Mouse (Mus musculus): ENCODE measurements at regions not wholly inside any gene's neighbourhood (a gene's known extent, or its start where the extent isn't known, plus 50 kb on each side); places are given as distances from the start of the nearest gene placed in this dataset.

DNA sequence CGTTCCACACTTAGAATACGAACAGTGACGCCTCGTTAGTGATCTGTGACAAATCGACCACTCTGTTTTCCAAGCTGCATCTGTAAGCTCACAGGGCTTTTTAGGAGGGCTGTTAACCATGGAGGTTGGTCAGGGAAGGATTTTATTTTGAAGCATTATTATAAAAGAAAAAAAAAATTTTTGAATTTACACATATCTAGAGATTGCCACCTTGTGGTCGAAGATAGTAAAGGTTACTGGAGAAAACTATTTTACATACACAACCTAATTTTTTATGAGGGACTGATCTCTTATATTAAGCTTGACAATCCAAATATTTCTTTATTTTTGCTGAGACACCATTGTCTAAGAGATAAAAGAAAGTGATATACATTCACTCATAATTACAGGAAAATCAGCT, 937.2 kb downstream of the Sorcs1 start:
- DNase-seq (ENCODE audit: low spot score in 2 of 2): no peak

DNA sequence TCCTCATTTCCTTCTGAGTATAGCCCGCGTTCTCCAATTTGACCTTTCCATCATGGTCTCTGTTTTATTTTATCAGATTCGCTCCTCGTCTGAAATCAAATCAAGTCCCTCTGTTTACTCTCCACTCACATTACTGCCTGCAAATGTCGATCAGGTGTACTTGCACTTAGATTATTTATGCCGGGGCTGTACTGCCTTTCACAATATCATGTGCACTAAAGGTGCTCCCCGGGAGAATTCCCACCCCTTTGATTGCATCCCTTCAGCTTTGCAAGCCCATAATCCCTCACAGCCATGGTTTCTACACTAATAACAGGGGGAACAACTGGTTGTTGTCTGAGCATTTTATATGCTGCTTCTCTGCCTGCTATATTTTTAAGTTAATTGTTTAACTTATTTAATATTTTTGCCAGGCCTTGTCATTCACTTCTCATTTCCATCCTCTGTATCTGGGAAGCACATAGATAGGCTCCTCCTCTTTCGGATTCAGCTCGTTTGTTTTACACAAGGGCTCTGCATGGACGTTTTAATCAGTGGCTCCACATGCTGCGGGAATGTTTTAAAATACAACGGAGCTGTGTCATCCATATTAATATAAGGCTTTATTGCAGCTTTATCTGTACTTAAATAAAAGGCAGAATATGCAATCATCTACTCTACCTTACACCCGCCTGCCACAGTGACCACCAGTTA, 938.8 kb downstream of the Sorcs1 start:
- no peak for DNase-seq (ENCODE audit: low spot score in 2 of 2)

DNA sequence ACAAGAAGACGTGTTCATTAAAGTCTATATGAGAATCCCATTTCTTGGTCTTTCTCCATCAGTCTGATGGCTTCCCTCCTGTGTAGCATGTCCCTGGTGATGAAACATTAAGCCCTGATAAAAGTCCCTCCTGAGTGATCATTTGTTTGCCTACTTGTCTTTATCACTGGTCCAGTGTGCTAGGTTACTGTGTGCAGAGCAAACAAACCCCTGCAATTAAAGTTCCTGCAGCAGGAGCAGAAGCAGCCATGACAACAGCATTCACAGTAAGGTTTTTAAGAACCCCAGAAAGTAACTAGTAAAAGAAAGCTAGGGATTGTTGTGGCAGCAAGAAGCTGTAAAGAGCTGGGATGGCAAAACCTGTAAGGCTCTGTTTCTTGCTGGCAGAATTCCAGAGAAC, 980.8 kb downstream of the Sorcs1 start:
- peak in 1 of 2 experiments; percentile 6 for DNase-seq (ENCODE audit: low spot score in 2 of 2)

DNA sequence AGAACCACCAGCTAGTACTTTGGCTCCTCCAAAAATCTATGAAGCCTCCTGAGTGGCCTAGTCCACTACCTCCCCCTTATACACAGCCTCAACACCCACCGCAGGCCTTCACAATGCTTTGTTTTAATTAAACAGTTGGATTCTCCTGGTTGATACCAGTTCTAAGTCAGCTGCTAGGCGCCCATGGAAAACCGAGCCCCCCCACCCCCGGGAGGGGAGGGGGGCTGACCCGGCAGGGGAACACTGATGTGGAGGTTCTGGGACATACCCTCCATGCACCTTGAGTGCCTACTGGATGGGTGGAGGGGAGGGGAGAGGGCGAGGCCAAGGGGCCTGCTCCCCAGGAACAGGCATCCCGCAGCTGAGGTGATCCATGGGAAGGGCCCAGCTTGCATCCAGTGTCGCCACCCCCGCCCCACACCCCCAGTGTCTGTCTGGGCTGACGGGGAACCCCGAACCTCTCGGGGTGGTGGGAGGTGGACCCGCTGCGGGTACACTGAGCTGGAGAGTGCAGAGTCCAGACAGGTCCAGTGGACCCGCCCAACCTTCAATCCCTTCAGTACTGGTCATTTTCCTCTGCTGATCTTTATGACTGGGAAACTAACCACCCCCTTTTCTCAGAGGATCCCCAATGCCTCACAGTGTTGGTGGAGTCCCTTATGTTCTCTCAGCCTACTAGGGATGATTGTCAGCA, 992.7 kb downstream of the Sorcs1 start:
- DNase-seq (ENCODE audit: low spot score in 2 of 2): no peak

DNA sequence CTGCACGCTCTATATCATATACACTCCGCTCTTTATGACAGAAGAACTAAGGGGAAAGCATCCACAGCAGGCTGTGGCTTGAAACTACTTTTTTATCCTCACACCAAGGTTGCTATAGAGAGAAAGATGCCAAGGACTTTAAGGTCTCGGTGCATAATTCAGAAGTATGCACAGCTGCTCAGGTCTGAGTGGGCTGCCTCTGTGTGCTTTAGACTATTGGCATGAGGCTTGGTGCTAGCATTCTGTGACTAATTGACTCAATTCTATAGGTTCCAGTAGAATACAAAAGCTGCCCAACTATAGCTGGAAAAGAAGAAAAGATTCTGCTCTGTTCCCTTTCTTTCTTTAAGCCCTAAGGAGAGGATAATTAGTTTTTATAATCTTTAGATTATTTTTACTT, 997.2 kb downstream of the Sorcs1 start:
- peak in 1 of 2 experiments; percentile 48 for DNase-seq (ENCODE audit: low spot score in 2 of 2)

DNA sequence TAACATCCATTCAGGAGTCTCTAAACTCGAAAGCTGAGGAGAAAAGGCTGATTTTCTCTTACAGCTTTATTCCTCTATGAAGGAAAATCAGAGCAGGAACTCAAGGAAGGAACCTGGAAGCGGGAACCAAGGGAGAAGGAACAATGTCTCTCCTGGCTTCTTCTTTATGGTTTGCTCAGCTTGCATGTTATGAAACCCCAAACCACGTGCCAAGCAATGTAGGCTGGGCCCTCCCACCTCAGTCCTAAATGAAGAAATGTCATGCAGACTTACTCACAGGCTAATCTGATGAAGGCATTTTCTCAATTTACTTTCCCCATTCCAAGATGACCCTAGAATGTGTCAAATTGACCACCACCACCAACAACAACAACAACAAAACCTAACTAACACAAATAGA, 998.4 kb downstream of the Sorcs1 start:
- DNase-seq (ENCODE audit: low spot score in 2 of 2): peak in 1 of 2 experiments; percentile 26

DNA sequence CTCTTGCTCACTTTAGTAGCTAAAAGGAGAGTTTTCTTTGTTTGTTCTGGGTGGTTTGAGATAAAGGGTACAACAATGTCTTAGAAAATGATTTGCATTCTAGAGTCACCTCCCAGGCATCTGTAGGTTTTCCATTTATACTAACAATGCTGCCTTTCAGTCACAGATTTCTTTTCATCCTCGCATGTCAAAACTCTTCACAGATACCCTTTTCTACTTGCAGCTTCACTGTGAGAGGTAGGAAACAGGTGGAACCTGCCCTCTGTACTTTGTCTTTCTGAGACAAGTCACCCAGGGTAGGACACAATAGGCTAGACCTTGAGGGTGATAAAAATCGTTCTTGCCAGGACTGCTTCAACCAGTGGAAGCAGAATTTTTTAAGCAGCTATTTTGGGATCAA, 1002.5 kb downstream of the Sorcs1 start:
- no peak for DNase-seq (ENCODE audit: low spot score in 2 of 2)

DNA sequence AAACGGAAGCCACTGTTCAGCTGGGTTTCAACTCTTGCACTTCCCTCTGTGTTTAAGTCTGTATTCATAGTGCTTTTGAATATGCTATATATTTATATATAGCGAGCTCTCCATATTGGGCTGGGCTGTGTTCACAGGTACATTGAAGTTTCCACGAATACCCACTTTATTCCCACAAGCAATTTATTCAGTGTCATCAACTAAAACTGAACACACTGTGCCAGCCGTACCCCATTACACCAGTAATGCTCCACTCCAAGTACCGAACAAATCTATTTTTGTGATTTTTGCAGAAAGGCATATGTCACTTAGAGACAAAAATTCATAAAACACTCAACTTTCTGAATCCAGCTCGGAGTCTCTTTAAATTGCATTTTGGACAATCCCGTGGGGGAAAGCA, 1048.5 kb downstream of the Sorcs1 start:
- no peak for DNase-seq (ENCODE audit: low spot score in 2 of 2)

DNA sequence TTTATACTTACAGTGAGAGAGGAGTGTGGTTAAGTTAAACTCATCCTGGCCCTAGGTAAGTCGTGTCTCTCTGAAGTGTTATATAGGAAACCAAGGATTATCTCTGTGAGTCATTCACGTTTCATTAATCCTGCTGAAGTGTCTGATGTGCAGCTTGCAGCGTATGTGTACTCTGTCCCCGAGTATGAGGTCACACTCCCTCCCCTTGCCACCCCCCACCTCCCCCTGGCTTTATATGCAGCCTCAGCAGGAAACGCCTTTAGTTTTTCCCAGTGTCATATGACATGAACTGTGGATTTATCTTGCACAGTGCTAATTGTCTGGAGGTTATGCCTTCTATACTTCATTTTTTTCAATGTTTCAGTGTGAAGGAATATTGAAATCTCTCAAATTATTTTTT, 1058.5 kb downstream of the Sorcs1 start:
- DNase-seq (ENCODE audit: low spot score in 2 of 2): no peak

DNA sequence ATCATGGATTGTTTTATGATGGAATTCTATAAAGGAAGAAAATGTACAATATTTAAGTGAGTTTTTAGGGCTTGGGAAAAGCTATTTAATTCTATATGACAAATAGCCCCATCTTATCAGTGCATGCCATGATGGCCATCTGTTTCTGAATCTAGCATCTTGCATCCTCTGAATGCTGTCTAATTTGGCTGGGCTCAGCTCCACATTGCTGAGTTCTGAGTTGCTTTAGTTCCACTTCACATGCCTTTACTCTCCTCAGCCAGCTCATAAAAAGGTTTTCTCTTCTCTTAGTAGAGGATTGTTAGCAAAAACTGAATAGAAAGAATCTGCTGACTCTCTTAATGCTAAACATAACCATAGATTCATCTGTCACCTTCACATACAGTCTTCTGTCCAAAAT, 1063.4 kb downstream of the Sorcs1 start:
- no peak for DNase-seq (ENCODE audit: low spot score in 2 of 2)

All from left cerebral cortex, adult 9 months (tissue).